Comparison of ENCODE assay signal across 7 mouse cellular contexts in the genomic region with DNA sequence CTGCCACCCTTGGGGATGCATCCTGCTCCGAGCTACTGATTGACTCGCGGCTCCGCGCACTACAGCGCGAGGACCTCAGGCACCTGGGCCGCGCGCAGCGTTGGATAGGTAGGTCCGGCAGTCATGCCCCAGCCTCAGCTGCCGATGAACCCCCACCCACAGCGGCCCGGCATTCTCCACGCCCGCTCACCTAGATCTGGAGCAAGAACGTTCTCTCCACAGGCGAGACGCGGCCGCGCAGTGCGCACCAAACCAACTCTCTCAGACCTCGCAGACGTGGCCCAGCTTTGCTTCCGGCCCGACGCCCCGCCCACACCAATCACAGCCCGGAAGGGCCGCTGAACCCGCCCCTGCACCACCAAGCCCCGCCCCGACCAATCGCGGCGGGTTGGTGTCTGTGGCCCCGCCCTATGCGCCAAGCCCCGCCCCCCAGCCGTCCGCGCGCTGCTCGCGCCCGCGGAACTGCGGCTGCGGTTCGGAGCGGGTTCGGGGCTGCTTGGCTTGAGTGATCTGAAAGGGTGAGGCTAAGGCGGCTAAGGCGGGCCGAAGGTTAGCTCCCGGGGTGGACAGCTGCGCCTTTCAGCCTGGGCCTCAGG. TPM values are rescaled to one million over a fixed set of nuclear protein-coding genes. Genes with fewer than 3 reads are reported as not detected.
A peak's percentile ranks its signal among the peaks of the same experiment; 100 is the strongest.
DNase-seq lines count a peak whose midpoint lies in the region; ATAC-seq lines count a peak whose summit lies in the region.

A gene (minus strand): TSS at position 303 of the 596 bp plus-strand sequence.
A gene (plus strand): TSS at position 452 of the 596 bp plus-strand sequence.

- peak; percentile 93 for DNase-seq in adrenal gland, adult 8-10 months
- peak; percentile 96 for DNase-seq in embryo, embryonic 9.5 days (ENCODE audit: extremely low spot score)
- DNase-seq in kidney, adult 11 months = peak; percentile 93
- DNase-seq in limb, embryonic 10.5 days (ENCODE audit: low spot score) = peak; percentile 98
- peak; percentile 88 for DNase-seq in spleen, adult 12 weeks (ENCODE audit: low spot score)

- peak within 1 kb of the TSS; percentile 99 for H3K4me2 ChIP-seq in midbrain, embryonic 13.5 days (replicated peaks)

- H3K27ac ChIP-seq in limb, embryonic 10.5 days = peak within 1 kb of the TSS; percentile 80
- peak within 1 kb of the TSS; percentile 74 for H3K27ac ChIP-seq in midbrain, embryonic 13.5 days

- peaks cover 5% of the 10 kb centered on the region; the same call in 1 of the 2 replicates for H3K27me3 ChIP-seq in limb, embryonic 10.5 days (ENCODE audit: low read depth, poor library complexity, severe bottlenecking)
- no peaks in the 10 kb centered on the region for H3K27me3 ChIP-seq in midbrain, embryonic 13.5 days

- peaks cover 17% of the 10 kb centered on the region for H3K4me1 ChIP-seq in limb, embryonic 10.5 days
- peaks cover 19% of the 10 kb centered on the region for H3K4me1 ChIP-seq in midbrain, embryonic 13.5 days (replicated peaks)

- H3K36me3 ChIP-seq in limb, embryonic 10.5 days = peaks cover 28% of the 10 kb centered on the region
- H3K36me3 ChIP-seq in midbrain, embryonic 13.5 days = peaks cover 24% of the 10 kb centered on the region

- H3K9ac ChIP-seq in midbrain, embryonic 13.5 days (replicated peaks) = peak within 1 kb of the TSS; percentile 78

- peak; percentile 87 for ATAC-seq in granulocyte monocyte progenitor cell, adult 5-6 weeks (replicated peaks; ENCODE audit: poor library complexity, severe bottlenecking)
- peak; percentile 98 for ATAC-seq in midbrain, embryonic 13.5 days

- H3K9me3 ChIP-seq in limb, embryonic 10.5 days (replicated peaks) = no peaks in the 10 kb centered on the region
- no peaks in the 10 kb centered on the region for H3K9me3 ChIP-seq in midbrain, embryonic 13.5 days

- WGBS in limb, embryonic 10.5 days = under 1% methylated on average over 59 of the region's 59 CpGs
- under 1% methylated on average over 53 of the region's 59 CpGs for WGBS in midbrain, embryonic 13.5 days

- peak within 1 kb of the TSS; percentile 76 for H3K4me3 ChIP-seq in limb, embryonic 10.5 days
- H3K4me3 ChIP-seq in midbrain, embryonic 13.5 days (replicated peaks) = peak within 1 kb of the TSS; percentile 77

RNA-seq across cellular contexts. Expression of the first gene that starts in this region (rescaled TPM):
- 10 to 100 TPM; 37.2 to 94.7 (median 56.6) TPM for total RNA-seq in adrenal gland, adult 8-10 months (2022)
- 21.7 and 34.2 TPM in 2 replicates for total RNA-seq in granulocyte monocyte progenitor cell, adult 5-6 weeks (2014; fragmentation: Nextera tagmentation)
- 31.7 and 32.0 TPM in 2 replicates for total RNA-seq in granulocyte monocyte progenitor cell, adult 5-6 weeks (2017)
- 34.2 and 37.2 TPM in 2 replicates for polyA plus RNA-seq in limb, embryonic 10.5 days (2016; fragmentation: Nextera tagmentation; extraction: Ambion mirVana)
- polyA plus RNA-seq in midbrain, embryonic 13.5 days (2015; fragmentation: Nextera tagmentation; extraction: Ambion mirVana) = 39.7 and 40.2 TPM in 2 replicates

RNA-seq across cellular contexts. Expression of the second gene that starts in this region (rescaled TPM):
- 10 to 100 TPM in 1 of 4 experiments, 1 to 10 TPM in 3; 4.2 to 17.0 (median 6.2) TPM for total RNA-seq in adrenal gland, adult 8-10 months (2022)
- 5.4 and 6.9 TPM in 2 replicates for total RNA-seq in granulocyte monocyte progenitor cell, adult 5-6 weeks (2014; fragmentation: Nextera tagmentation)
- total RNA-seq in granulocyte monocyte progenitor cell, adult 5-6 weeks (2017) = 4.5 and 5.4 TPM in 2 replicates
- 1.6 and 2.6 TPM in 2 replicates for polyA plus RNA-seq in limb, embryonic 10.5 days (2016; fragmentation: Nextera tagmentation; extraction: Ambion mirVana)
- polyA plus RNA-seq in midbrain, embryonic 13.5 days (2015; fragmentation: Nextera tagmentation; extraction: Ambion mirVana) = 6.8 and 7.1 TPM in 2 replicates

Comparison
In these comparisons a context has a peak if more than half of its experiments do, and no peak if none do; other contexts are left out.
1. Peak in every context shown above with its lines: DNase-seq, ATAC-seq, H3K4me3 ChIP-seq and H3K27ac ChIP-seq.